Mouse (Mus musculus) telencephalon, adult 2 months (tissue): ENCODE measurements at regions not wholly inside any gene's neighbourhood (a gene's known extent, or its start where the extent isn't known, plus 50 kb on each side); places are given as distances from the start of the nearest gene placed in this dataset.

Experiments used
- DNase-seq: peaks from one replicate; pipeline ENCODE4 v3.0.0-alpha.2; 2011; ENCODE audit warnings: low read depth, low spot score

- DNase-seq, result no peak
Measured at GRCm38 (mm10) chr16:93458598-93459496, 145.0 kb downstream of the Setd4 start.

- DNase-seq, result no peak
Measured at GRCm38 (mm10) chr16:93458011-93458585, 145.8 kb downstream of the Setd4 start.

DNA sequence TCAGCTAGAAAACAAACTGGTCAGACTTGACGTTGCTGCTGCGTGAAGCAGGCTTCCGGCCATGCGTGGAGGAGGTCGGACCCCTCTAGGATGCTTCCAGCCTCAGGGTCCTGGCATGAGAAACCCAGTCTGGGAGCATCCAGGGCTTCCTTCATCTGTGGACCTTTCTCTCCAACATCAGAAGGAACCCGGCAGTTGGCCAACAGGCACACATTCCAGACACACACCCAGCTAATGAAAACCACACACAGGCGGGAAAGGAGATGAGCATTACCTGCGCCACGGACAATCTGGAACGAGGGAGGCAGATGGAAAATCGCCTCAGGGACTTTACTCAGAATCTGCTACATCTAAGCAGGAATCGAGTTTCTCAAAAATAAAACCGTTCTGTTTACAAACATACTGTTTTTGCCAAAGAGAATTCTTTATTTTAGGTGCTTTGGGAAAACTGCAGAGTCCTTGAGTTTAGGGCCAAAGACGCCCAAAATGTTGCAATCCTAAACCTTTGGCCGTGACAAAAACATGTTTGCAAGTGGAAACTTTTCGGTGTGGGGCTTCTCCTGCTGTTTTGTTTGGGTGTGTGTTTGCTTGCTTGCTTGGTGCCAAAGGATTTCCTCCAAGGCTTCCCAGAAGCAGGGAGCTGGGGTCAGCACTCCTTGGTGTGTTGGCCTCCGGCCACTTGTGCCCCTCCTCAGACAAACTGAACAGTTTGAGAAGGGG is 147.0 kb downstream of the Setd4 start:
- DNase-seq, result no peak

DNA sequence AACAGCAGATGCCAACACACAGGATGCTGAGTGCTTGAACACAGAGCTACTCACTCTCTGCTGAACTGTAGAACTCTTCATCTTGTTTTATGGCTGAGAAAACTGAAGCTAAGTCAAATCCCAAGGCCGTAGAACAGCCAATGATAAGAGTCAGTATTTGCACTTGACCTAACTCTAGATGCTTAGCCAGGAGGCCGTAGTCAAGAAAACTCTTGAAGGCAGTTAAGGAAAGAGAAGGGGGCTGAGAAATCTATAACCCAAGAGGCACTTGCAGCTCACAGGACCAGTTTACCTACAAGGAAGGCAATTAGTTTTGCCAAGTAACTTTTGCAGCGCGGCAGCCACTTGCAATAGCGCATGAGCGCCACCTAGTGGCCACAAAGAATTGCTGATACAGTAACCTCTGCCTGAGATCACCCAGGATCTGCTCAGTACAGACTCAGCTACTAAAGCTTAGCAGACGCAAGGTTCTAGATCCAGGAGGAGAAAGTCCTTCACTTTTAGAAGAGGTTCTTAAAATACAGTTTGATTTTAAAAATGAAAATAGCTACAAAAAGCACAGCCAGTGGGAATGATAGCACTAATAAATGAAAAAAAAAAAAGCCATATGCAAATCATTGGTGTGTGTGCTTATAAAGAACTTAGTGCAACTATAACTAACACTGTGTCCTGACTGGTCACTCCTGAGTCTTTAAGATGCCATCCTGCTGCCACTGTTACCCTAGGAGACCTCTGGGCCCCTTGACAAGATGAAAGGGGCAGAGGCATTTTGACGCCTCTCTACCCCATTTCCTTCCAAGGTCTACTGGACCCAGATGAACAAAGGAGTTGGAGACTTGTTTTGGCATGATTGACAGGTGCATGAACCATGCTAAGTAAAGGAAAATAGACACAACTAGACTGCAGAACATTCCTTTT is 149.5 kb downstream of the Setd4 start:
- peak; percentile 64 for DNase-seq

- DNase-seq, result no peak
Measured at GRCm38 (mm10) chr16:93453056-93453455, 150.8 kb downstream of the Setd4 start.

GRCm38 (mm10) chr16:93450896-93451295 is 153.0 kb downstream of the Setd4 start:
- no peak for DNase-seq

GRCm38 (mm10) chr16:93449925-93450324 is 153.9 kb downstream of the Setd4 start:
- DNase-seq, result no peak

DNA sequence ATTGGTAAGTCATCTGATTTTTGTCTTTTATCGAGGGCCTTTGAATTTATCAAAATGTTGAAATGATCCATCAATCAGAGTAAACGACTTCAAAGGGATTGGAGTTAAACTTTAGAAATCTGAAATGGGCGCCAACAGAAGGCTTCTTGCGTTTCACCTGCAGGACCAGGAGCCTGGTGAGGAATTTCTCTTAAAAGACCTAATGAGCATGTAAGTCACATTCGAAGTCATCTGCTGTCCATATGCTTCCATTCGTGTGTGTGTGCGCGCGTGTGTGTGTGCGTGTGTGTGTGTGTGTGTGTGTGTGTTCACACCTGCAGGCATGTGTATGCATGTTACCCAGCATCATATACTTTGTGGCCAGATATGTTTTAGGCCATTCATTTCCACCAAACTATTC is 155.7 kb downstream of the Setd4 start:
- DNase-seq, result no peak

- no peak for DNase-seq
Measured at GRCm38 (mm10) chr16:93446970-93447369, 156.9 kb downstream of the Setd4 start.

DNA sequence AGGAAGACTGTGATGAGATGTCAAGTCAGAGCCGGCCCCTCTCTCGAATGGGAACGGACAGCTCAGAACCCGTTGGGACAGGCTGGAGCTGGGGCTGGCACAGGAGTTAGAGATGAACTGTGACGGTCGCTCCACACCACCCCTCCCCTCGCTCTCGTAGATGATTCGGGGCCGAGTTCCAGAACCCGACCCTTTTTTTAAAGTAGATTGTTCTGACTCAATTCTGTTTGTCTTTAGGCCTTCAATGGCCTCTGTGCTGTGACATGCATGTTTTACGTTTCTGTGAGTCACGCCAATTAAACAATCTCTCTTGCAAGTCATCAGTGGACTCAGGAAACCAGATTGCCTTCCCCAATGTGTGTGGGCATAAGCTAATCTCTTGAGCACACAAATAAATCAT is 157.7 kb downstream of the Setd4 start:
- DNase-seq, result no peak

DNA sequence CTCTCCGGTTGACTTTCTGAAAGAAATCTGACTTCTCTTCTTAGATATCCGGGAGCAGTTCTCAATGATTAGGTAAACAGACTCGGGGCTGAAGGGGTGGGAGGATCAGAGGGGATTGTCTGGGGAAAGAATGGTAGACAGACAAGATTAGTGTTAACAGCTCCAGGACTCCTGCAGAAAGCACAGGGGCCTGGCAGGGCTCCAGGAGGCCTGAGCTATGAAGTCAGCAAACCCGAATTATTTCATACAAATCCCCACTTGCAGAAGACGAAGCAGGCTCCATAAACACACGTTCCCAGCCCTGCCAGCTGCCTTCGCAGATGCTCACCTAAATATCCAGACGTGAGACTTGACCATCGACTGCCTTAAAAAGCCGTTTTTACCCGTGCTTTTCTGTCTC is 161.0 kb downstream of the Setd4 start:
- DNase-seq, result no peak

DNA sequence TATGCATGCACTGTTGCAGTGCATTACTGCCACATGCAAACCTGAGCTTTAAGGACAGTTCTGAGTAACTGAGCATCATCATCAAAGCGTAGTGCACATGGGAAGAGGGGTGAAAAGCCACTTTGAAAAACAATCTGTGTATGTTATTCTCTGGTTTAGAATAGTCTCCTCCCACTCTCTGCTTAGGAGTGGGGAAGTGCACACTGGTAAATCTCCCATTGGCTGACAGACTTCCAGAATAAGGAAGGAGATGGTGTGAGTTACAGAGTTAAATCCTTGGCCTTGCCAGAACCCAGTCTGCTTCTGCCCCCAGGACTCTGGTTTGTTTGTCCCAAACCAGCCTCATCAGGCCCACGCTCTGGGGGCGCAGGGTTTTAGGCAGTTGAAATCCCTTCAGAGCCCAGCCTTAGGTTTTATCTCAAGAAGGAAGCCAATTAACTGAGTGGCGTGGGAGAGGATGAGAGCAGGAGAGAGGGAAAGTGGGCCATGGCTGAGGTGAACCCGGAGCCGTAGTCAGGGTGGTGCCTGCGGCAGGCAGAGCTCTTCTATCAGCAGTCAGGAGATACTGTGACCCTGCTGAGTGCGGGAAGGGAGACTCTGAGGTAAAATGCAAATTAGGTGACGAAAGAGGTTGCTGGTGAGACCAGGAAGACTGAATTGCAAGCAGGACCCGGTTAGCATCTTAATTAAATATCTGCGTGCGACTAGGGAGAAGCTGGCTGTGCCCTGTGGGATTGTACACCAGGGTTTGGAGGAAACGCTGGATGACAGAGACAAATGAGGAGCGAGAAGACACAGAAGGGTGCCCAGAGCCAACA is 166.0 kb downstream of the Setd4 start:
- DNase-seq, result peak; percentile 9

- DNase-seq, result peak; percentile 18
Measured at GRCm38 (mm10) chr16:93436732-93437131, 167.1 kb downstream of the Setd4 start.

DNA sequence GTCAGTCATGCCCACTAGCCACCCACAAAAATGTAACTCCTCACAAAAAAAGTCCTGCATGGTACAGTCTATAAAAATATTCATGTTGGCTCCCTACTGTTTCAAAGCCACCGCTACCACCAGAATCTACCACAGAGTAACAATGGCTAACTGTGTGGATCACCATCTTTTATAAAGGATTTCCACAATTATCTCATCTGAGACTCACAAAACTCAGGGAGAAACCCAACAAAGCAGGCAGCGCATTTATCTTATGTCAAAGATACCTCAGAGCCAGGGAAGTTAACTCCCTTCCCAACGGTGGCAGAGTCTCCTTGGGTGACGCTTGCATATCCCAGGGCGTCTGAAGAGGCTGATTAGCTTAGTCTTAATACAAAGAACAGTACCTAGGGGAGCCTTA is 172.5 kb downstream of the Setd4 start:
- DNase-seq, result no peak

DNA sequence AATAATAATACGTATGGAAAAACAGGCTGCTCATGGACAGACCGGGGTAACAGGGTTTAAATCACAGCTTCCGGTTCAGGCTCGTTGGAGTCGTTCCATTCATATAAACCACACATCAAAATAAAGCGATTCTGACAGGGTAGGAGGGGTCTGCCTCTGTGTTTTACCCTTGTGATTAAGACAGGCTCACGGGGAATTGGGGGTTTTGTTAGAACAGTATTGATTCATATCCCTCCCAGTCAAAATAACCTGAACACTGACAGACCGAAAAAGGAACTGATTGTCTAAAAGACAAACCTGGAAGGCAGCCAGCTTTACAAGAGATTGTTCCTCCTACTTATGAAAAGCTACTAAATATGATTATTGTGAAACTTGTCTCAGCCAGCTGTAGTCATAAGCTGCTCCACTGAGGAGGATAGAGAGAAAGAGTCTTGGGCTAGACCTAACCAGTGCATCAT is 174.5 kb downstream of the Setd4 start:
- DNase-seq, result peak; percentile 10

DNA sequence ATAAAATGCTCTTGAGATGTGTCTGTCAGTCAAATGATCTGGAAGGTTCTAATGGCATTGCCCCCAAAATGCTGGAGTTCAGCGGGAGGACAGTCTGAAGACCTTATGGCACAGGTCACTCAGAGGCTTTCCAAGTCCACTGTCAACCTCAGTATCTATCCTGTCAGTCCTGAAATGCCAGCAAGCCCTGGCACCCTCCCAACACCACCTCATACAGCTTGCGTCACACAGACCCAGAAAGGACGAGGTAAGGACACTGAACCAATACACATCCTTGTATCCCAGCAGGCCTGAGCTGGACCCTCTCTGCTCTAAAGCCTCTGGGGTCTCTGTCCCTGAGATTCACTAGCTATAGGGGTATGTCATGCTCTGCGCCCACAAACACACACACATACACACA is 176.6 kb downstream of the Setd4 start:
- DNase-seq, result no peak

DNA sequence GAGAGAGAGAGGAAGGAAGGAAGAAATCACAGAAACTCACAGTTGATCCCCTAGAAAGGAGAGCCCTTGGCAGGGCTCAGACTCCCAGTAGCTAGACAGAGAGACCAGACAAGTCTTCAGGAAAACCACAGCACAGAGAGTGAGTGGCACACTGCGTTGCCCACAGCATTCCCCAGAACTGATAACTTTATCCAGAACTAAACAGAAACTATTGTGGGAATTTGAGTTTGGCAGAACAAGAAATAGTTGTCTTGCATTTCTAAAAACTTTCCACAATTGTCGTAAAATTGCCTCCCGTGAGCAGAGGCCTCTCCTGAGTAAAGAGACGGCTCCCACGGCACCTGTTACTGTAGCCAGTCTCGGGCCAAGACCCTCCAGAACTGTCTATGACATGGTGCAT is 178.1 kb downstream of the Setd4 start:
- DNase-seq, result no peak

DNA sequence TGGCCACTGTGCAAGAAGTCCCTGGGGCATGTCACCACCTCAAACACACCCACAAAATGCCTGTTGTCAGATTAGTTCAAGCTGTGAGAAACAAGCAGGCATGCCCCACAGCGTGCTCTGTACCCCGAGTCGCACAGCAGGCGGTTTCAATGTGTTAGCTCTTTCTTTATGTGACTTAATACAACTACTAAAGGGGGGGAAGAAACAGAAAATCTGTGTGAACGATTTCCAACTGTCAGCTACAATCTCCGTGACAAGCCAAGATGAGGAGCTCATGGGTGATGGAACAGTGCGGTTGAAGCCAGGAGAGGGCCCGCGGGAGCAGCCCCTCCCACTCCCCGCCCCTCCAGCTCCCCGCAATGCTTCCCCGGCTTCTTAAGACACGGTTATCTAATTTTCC is 180.7 kb downstream of the Setd4 start:
- no peak for DNase-seq

- DNase-seq, result no peak
Measured at GRCm38 (mm10) chr16:93422221-93422620, 181.6 kb downstream of the Setd4 start.

- no peak for DNase-seq
Measured at GRCm38 (mm10) chr16:93418246-93418645, 185.6 kb downstream of the Setd4 start.

- DNase-seq, result no peak
Measured at GRCm38 (mm10) chr16:93417831-93418230, 186.0 kb downstream of the Setd4 start.
